Mouse (Mus musculus) bone marrow macrophage, adult 2 months (primary cell): ENCODE data around the gene Actl10. TPM values are rescaled to one million over a fixed set of nuclear protein-coding genes. Genes with fewer than 3 reads are reported as not detected.

ENCODE experiments used
- H3K27ac ChIP-seq: 2 replicates; pipeline ENCODE4 v1.5.1; 2012; ENCODE audit warnings: low read depth, low read length; ENCODE audit not compliant: insufficient read depth
- H3K4me1 ChIP-seq: 2 replicates; pipeline ENCODE4 v1.6.1; 2012; ENCODE audit warnings: low read length; ENCODE audit not compliant: control insufficient read depth, insufficient read depth
- H3K4me3 ChIP-seq: 2 replicates; pipeline ENCODE4 v1.5.1; 2012; ENCODE audit warnings: mild to moderate bottlenecking, low read length, moderate library complexity; ENCODE audit not compliant: insufficient read depth
- CTCF ChIP-seq: IDR thresholded peaks from 2 replicates; pipeline ENCODE4 v1.5.1; 2012; ENCODE audit warnings: low read depth, mild to moderate bottlenecking, low read length, moderate library complexity
- POLR2A ChIP-seq: IDR thresholded peaks from 2 replicates; pipeline ENCODE4 v1.6.1; 2012; ENCODE audit warnings: mild to moderate bottlenecking, low read depth, low read length, borderline replicate concordance
- polyA plus RNA-seq: library from polyadenylated mRNA; stranded (reverse); fragments of >200 nt; gene quantifications from 2 replicates; pipeline ENCODE4 v1.2.4, GENCODE M21; 2012; ENCODE audit not compliant: missing spikeins, insufficient read depth, insufficient read length

Actl10 gene
- polyA plus RNA-seq, 1 experiment: not detected

DNA sequence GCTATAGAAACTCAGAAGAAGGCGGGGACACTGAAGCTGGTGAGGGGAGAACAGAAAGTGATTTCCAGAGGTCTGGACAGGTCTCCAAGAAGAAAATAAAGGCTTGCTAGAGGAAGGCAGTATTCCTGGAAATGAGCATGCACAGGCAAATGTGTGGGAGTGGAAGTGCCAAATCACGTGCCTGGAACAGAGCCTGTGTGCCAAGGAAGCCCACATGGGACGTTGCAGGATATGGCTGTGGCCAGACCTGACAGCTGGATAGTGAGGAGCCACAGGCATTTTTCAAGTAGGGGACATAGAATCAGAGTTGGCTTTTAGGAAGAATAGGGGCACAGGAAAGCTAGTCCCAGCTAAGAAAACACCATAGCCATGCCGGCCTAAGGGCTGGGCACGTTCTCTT lies 44.2 kb downstream of the Actl10 start:
- TF ChIP-seq CTCF: no peak
- TF ChIP-seq POLR2A: no peak
- Histone ChIP-seq H3K27ac (no peak overlapping the region), H3K4me1 (peaks cover 17% of the 10 kb centered on the region), H3K4me3 (no peak overlapping the region)

DNA sequence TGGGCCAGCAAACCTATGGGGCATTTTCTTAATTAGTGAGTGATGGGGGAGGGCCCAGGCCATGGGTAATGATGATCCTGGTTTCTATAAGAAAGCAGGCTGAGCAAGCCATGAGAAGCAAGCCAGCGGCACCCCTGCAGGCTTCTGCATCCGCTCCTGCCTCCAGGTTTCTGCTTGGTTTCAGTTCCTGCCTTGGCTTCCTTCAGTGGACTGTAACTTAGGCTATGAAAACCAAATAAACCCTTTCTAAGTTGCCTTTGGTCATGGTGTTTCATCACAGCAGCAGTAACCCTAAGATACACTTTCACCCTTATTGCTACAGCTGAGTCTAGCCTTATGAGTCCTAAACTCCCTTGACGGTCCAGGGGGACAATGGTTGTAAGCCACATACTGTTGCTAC lies 45.8 kb downstream of the Actl10 start:
- TF ChIP-seq CTCF (no peak), POLR2A (no peak)
- no peak overlapping the region for H3K4me3 ChIP-seq
- peaks cover 21% of the 10 kb centered on the region for H3K4me1 ChIP-seq
- H3K27ac ChIP-seq: no peak overlapping the region

DNA sequence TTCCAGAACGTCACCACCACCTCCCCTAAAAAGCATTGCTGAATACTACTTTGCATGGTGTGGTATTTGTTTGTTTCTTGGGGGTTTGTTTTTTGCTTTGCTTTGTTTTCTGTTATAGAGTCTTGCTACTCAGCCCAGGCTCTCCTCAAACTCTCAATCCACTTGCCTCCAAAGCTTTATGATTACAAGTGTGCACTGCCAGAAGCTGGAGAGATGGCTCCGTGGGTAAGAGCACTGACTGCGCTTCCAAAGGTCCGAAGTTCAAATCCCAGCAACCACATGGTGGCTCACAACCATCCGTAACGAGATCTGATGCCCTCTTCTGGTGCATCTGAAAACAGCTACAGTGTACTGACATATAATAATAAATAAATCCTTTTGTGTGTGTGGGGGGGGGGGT lies 49.0 kb downstream of the Actl10 start:
- H3K4me3 ChIP-seq: no peak overlapping the region
- H3K27ac ChIP-seq: no peak overlapping the region
- TF ChIP-seq POLR2A (no peak), CTCF (no peak)
- peaks cover 21% of the 10 kb centered on the region for H3K4me1 ChIP-seq

DNA sequence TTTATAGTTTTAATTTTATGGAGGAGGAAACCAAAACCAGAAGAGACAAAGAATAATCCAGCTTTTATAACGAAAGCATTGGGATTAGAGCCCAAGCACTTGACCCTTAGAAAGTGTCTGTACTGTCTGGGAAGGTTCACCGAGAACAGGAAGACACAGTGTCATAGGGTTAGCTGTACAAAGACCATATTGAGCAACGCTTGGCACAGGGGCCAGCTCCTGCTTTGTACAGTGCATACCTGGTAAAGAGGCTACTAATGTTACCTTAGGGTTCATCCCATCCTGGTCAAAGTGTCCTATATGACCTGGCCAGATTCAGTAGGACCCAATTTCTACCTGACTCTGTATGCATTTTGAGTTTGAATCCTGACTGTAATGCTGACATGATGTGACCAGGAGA lies 49.7 kb downstream of the Actl10 start:
- Histone ChIP-seq H3K27ac (no peak overlapping the region), H3K4me3 (no peak overlapping the region), H3K4me1 (peaks cover 21% of the 10 kb centered on the region)
- no peak for TF ChIP-seq CTCF
- no peak for TF ChIP-seq POLR2A

Other genes starting within 250 kb of the Actl10 start
- gene Bpifb9b, start 244.5 kb upstream of the Actl10 start, polyA plus RNA-seq: not detected in 2 replicates
- 9.0 and 11.2 TPM in 2 replicates for gene Cdk5rap1, start 178.8 kb upstream of the Actl10 start, polyA plus RNA-seq
- gene Snta1, start 143.7 kb upstream of the Actl10 start, polyA plus RNA-seq: 20.4 and 22.5 TPM in 2 replicates
- 16.5 TPM in 2 replicates for gene Cbfa2t2, start 115.3 kb upstream of the Actl10 start, polyA plus RNA-seq
- 1.1 TPM in 1 of 2 replicates, not detected in the other for gene 1700003F12Rik, start 4.7 kb upstream of the Actl10 start, polyA plus RNA-seq
- 0.95 TPM in 1 of 2 replicates, not detected in the other for gene Necab3, start 7.1 kb downstream of the Actl10 start, polyA plus RNA-seq
- 25.5 and 29.2 TPM in 2 replicates for gene E2f1, start 18.1 kb downstream of the Actl10 start, polyA plus RNA-seq
- gene Pxmp4, start 51.9 kb downstream of the Actl10 start, polyA plus RNA-seq: 22.6 and 22.8 TPM in 2 replicates
- 1.4 and 2.4 TPM in 2 replicates for gene Zfp341, start 61.5 kb downstream of the Actl10 start, polyA plus RNA-seq
- gene 4930519P11Rik, start 61.7 kb downstream of the Actl10 start, polyA plus RNA-seq: not detected in 2 replicates
- 217 and 221 TPM in 2 replicates for gene Chmp4b, start 99.9 kb downstream of the Actl10 start, polyA plus RNA-seq
- gene Gm14214, start 218.3 kb downstream of the Actl10 start, polyA plus RNA-seq: not detected in 2 replicates
- 108 and 129 TPM in 2 replicates for gene Raly, start 239.3 kb downstream of the Actl10 start, polyA plus RNA-seq
- not detected in 2 replicates for gene a, start 239.6 kb downstream of the Actl10 start, polyA plus RNA-seq